Mouse (Mus musculus): ENCODE results near the gene Itgb7. TPM values are rescaled to one million over a fixed set of nuclear protein-coding genes. Genes with fewer than 3 reads are reported as not detected.

Gene Itgb7
- 0.95 and 1.3 TPM in 2 replicates for polyA plus RNA-seq (2014; fragmentation: Nextera tagmentation; extraction: Ambion mirVana)

- Histone ChIP-seq H3K4me2 (ENCODE audit: low read depth) (no peak within 1 kb of the TSS), H3K9ac (ENCODE audit: low read length) (no peak within 1 kb of the TSS), H3K4me1 (ENCODE audit: control insufficient read depth, insufficient read depth, low read length) (no peaks in the 10 kb centered on the region), H3K4me3 (ENCODE audit: low read depth, low read length) (no peak within 1 kb of the TSS), H3K36me3 (ENCODE audit: control insufficient read depth, insufficient read depth, low read length) (no peaks in the 10 kb centered on the region), H3K9me3 (ENCODE audit: control insufficient read depth, low read length) (no peaks in the 10 kb centered on the region), H3K27me3 (ENCODE audit: control insufficient read depth, insufficient read depth, low read length) (no peaks in the 10 kb centered on the region), H3K27ac (ENCODE audit: low read depth, low read length) (no peak within 1 kb of the TSS)
- DNase-seq (ENCODE audit: low spot score) (no peak), ATAC-seq (ENCODE audit: insufficient read depth, low FRiP score, low TSS enrichment) (no peak)
- 46% methylated on average over 6 of the region's 6 CpGs for WGBS
Observed at GRCm38 (mm10) chr15:102231748-102232147, at the start of gene Itgb7. TSS of gene Itgb7 (minus strand) at chr15:102231944.

DNA sequence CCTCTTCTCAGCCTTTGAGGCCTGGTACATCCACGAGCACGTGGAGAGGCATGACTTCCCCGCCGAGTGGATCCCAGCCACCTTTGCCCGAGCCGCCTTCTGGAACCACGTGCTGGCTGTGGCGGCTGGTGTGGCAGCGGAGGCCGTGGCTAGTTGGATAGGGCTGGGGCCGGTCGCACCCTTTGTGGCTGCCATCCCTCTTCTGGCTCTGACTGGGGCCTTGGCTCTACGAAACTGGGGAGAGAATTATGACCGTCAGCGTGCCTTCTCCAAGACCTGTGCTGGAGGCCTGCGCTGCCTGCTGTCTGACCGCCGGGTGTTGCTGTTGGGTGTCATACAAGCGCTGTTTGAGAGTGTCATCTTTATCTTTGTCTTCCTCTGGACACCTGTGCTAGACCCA lies 48.9 kb upstream of the Itgb7 start:
- no peak for DNase-seq (ENCODE audit: low spot score)
- H3K9me3 ChIP-seq (ENCODE audit: control insufficient read depth, low read length): no peaks in the 10 kb centered on the region
- no peak overlapping the region for H3K4me3 ChIP-seq (ENCODE audit: low read depth, low read length)
- no peaks in the 10 kb centered on the region for H3K27me3 ChIP-seq (ENCODE audit: control insufficient read depth, insufficient read depth, low read length)
- no peak overlapping the region for H3K27ac ChIP-seq (ENCODE audit: low read depth, low read length)
- 97% methylated on average over 19 of the region's 19 CpGs for WGBS
- peak overlapping the region; percentile 89; the same call in 1 of the 2 replicates for H3K4me2 ChIP-seq (ENCODE audit: low read depth)
- peaks cover 7% of the 10 kb centered on the region; the same call in 1 of the 2 replicates for H3K4me1 ChIP-seq (ENCODE audit: control insufficient read depth, insufficient read depth, low read length)
- no peak overlapping the region; the same call in 1 of the 2 replicates for H3K9ac ChIP-seq (ENCODE audit: low read length)
- peaks cover 2% of the 10 kb centered on the region; the same call in 1 of the 2 replicates for H3K36me3 ChIP-seq (ENCODE audit: control insufficient read depth, insufficient read depth, low read length)
- no peak for ATAC-seq (ENCODE audit: insufficient read depth, low FRiP score, low TSS enrichment)

DNA sequence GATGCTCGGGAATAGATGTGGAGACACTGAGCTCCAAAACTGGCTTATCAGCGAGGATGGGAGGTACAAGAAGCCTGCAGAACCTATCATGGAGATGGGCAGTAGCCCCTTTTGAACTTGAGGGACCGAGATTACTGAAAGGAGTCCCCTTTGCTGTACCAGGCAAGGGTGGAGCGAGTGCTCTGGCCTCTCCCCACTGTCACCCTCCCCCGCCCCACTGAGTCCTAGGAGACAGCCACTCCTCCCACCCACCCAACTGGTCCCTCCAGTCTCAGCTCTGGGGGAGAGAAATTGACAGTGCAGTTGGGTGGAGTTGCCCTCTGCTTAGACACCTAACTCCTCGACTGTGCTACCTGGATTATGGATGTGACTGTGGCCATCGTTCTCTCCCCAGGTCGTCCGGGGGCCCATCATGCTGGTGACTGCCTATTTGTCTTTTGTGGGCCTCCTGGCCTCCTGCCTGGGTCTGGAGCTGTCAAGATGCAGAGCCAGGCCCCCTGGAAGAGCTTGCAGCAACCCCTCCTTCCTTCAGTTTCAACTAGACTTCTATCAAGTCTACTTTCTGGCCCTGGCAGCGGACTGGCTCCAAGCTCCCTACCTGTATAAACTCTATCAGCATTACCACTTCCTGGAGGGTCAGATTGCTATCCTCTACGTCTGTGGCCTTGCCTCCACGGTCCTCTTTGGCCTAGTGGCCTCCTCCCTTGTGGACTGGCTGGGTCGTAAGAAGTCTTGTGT lies 48.2 kb upstream of the Itgb7 start:
- H3K4me2 ChIP-seq (ENCODE audit: low read depth): peak overlapping the region; percentile 89
- H3K4me3 ChIP-seq (ENCODE audit: low read depth, low read length): peak overlapping the region; percentile 67
- H3K27ac ChIP-seq (ENCODE audit: low read depth, low read length): peak overlapping the region; percentile 63; the same call in 1 of the 2 replicates
- H3K27me3 ChIP-seq (ENCODE audit: control insufficient read depth, insufficient read depth, low read length): no peaks in the 10 kb centered on the region
- no peak for DNase-seq (ENCODE audit: low spot score)
- no peaks in the 10 kb centered on the region for H3K9me3 ChIP-seq (ENCODE audit: control insufficient read depth, low read length)
- no peak; the same call in 1 of the 2 replicates for ATAC-seq (ENCODE audit: insufficient read depth, low FRiP score, low TSS enrichment)
- H3K4me1 ChIP-seq (ENCODE audit: control insufficient read depth, insufficient read depth, low read length): peaks cover 7% of the 10 kb centered on the region; the same call in 1 of the 2 replicates
- WGBS: 34% methylated on average over 13 of the region's 13 CpGs
- H3K36me3 ChIP-seq (ENCODE audit: control insufficient read depth, insufficient read depth, low read length): peaks cover 2% of the 10 kb centered on the region; the same call in 1 of the 2 replicates
- H3K9ac ChIP-seq (ENCODE audit: low read length): peak overlapping the region; percentile 66

DNA sequence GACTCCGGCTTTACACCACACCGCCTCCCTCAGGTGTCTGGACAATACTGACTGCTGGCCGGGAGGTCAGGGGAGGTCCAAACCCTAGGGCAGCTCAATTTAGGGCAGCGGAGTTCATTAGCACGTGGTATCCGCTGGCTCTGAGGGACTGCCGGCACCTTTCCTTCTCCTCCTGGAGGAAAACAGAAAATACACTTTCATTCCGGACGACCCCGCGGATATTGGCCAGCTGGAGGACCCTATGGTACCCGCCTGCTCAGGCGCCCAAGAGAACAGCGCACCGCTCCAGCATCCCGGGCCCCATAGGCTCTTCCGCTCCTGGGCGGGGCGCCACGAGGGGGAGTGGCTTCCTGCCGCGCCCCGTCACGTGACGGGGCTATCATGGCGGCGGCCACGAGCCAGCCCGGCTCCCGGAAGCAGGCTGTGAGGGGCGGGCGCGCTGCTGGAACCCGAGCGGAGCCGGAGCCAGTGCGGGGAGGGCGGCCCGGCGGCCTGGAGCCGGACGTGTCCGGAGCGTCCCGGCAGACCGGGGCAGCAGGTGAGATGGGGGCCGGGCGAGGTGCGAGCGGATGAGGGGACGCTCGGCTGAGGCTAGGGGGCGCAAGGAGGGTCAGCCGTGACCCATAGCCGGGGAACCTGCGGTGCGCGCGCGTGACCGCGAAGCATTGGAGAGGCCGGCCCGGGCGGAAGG lies 47.5 kb upstream of the Itgb7 start, which contains the start of gene Mfsd5:
Gene Mfsd5, plus strand, starts transcription at position 363 of the 691 bp plus-strand sequence.
- under 1% methylated on average over 65 of the region's 65 CpGs for WGBS
- DNase-seq (ENCODE audit: low spot score): peak; percentile 96

DNA sequence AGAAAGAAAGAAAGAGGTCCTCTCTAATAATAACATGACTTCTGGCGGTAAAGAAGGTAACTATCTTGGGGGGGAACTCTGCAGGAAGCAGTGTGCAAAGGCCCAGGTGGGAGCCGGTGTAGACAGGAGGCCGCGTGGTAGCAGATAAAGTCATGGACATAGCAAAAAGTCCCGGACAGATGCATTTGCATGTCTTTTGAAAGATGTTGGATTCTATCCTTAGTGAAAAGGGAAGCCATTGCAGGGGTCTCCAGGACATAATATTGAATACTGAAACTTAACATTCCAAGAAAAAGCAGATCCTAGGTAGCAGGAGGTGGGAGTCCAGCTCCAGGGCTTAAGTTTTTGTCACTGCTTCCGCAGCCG lies 47.0 kb upstream of the Itgb7 start:
- Histone ChIP-seq H3K27me3 (ENCODE audit: control insufficient read depth, insufficient read depth, low read length) (no peaks in the 10 kb centered on the region), H3K4me1 (ENCODE audit: control insufficient read depth, insufficient read depth, low read length) (peaks cover 7% of the 10 kb centered on the region; the same call in 1 of the 2 replicates), H3K9me3 (ENCODE audit: control insufficient read depth, low read length) (no peaks in the 10 kb centered on the region), H3K36me3 (ENCODE audit: control insufficient read depth, insufficient read depth, low read length) (peaks cover 2% of the 10 kb centered on the region; the same call in 1 of the 2 replicates), H3K4me2 (ENCODE audit: low read depth) (peak overlapping the region; percentile 72), H3K27ac (ENCODE audit: low read depth, low read length) (peak overlapping the region; percentile 63; the same call in 1 of the 2 replicates), H3K9ac (ENCODE audit: low read length) (peak overlapping the region; percentile 66), H3K4me3 (ENCODE audit: low read depth, low read length) (peak overlapping the region; percentile 67)
- 31% methylated on average over 7 of the region's 7 CpGs for WGBS
- no peak for DNase-seq (ENCODE audit: low spot score)
- ATAC-seq (ENCODE audit: insufficient read depth, low FRiP score, low TSS enrichment): 0 out of 2 replicates have a peak, but pooled peaks have one; percentile 9

More for the DNA sequence above, 47.5 kb upstream of the Itgb7 start, which contains the start of gene Mfsd5:
- Histone ChIP-seq H3K9ac (ENCODE audit: low read length) (peak within 1 kb of the TSS; percentile 66), H3K27ac (ENCODE audit: low read depth, low read length) (peak within 1 kb of the TSS; percentile 63), H3K4me1 (ENCODE audit: control insufficient read depth, insufficient read depth, low read length) (peaks cover 7% of the 10 kb centered on the region; the same call in 1 of the 2 replicates), H3K4me3 (ENCODE audit: low read depth, low read length) (peak within 1 kb of the TSS; percentile 67), H3K9me3 (ENCODE audit: control insufficient read depth, low read length) (no peaks in the 10 kb centered on the region), H3K27me3 (ENCODE audit: control insufficient read depth, insufficient read depth, low read length) (no peaks in the 10 kb centered on the region), H3K4me2 (ENCODE audit: low read depth) (peak within 1 kb of the TSS; percentile 89), H3K36me3 (ENCODE audit: control insufficient read depth, insufficient read depth, low read length) (peaks cover 2% of the 10 kb centered on the region; the same call in 1 of the 2 replicates)
- ATAC-seq (ENCODE audit: insufficient read depth, low FRiP score, low TSS enrichment): peak; percentile 97

DNA sequence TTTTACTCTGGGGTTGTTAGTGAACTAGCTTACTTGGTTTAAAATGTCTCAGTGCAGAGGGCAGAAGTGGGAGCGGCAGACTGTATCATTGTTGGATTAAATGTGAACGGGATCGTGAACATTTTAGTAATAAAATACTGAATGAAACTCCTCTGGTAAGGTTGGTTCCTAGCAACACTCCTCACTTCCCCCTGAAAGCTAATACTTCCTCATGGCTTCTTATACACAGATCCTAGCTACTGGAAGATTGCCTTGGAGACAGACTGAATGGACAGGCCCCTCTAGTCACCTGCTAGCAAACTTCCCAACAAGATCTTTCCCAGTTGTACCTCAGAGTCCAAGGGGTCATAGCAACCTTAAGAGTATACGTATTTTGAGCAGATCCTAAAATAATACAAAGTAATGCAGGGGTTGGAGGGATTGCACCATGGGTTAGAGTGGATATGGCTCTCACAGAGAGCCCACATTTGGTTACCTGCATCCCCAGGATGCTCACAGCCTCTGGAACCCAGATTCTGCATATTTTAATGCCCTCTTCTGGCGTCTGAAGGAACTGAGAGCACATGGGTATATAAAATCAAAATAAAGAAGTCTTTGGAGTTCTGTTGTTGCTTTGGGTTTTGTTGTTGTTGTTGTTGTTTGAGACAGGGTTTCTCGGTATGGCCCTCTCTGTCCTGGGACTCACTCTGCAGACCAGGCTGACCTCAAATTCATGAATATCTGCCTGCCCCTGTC lies 42.4 kb upstream of the Itgb7 start:
- WGBS: 71% methylated on average over 6 of the region's 6 CpGs
- Histone ChIP-seq H3K27ac (ENCODE audit: low read depth, low read length) (no peak overlapping the region), H3K4me3 (ENCODE audit: low read depth, low read length) (no peak overlapping the region), H3K27me3 (ENCODE audit: control insufficient read depth, insufficient read depth, low read length) (no peaks in the 10 kb centered on the region), H3K9me3 (ENCODE audit: control insufficient read depth, low read length) (no peaks in the 10 kb centered on the region), H3K9ac (ENCODE audit: low read length) (no peak overlapping the region), H3K4me1 (ENCODE audit: control insufficient read depth, insufficient read depth, low read length) (no peaks in the 10 kb centered on the region), H3K4me2 (ENCODE audit: low read depth) (no peak overlapping the region), H3K36me3 (ENCODE audit: control insufficient read depth, insufficient read depth, low read length) (no peaks in the 10 kb centered on the region)
- DNase-seq (ENCODE audit: low spot score) (no peak), ATAC-seq (ENCODE audit: insufficient read depth, low FRiP score, low TSS enrichment) (no peak)

DNA sequence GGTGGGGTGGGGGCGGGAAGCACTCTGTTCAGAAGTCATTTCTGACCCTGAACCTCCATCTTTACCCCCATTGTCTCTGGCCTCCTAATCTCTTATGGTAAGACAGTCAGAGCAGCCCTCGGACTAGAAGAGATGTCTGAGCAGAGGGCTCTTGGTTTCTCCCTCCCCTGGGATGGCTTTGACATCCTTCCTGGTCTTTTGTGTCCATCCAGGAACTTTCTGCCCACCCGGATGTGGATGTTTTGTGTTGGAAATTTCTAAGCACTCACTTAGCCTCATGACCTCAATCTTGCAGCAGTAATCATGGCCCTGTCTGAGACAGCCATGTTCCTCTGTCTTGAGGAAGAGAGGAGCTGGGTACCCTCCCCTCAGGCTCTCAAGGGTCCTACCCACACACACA lies 39.7 kb upstream of the Itgb7 start:
- no peak overlapping the region for H3K4me2 ChIP-seq (ENCODE audit: low read depth)
- H3K9ac ChIP-seq (ENCODE audit: low read length): no peak overlapping the region; the same call in 1 of the 2 replicates
- no peaks in the 10 kb centered on the region for H3K9me3 ChIP-seq (ENCODE audit: control insufficient read depth, low read length)
- DNase-seq (ENCODE audit: low spot score) (no peak), ATAC-seq (ENCODE audit: insufficient read depth, low FRiP score, low TSS enrichment) (no peak)
- H3K27ac ChIP-seq (ENCODE audit: low read depth, low read length): no peak overlapping the region
- no peaks in the 10 kb centered on the region for H3K4me1 ChIP-seq (ENCODE audit: control insufficient read depth, insufficient read depth, low read length)
- no peaks in the 10 kb centered on the region for H3K27me3 ChIP-seq (ENCODE audit: control insufficient read depth, insufficient read depth, low read length)
- H3K36me3 ChIP-seq (ENCODE audit: control insufficient read depth, insufficient read depth, low read length): no peaks in the 10 kb centered on the region
- no peak overlapping the region for H3K4me3 ChIP-seq (ENCODE audit: low read depth, low read length)
- 42% methylated on average over 3 of the region's 3 CpGs for WGBS

GRCm38 (mm10) chr15:102270274-102270960 lies 38.7 kb upstream of the Itgb7 start, which contains the start of gene Gm9918:
TSS of gene Gm9918 (plus strand) at chr15:102270563.
- no peaks in the 10 kb centered on the region for H3K9me3 ChIP-seq (ENCODE audit: control insufficient read depth, low read length)
- H3K4me1 ChIP-seq (ENCODE audit: control insufficient read depth, insufficient read depth, low read length): no peaks in the 10 kb centered on the region
- no peak within 1 kb of the TSS for H3K27ac ChIP-seq (ENCODE audit: low read depth, low read length)
- H3K36me3 ChIP-seq (ENCODE audit: control insufficient read depth, insufficient read depth, low read length): no peaks in the 10 kb centered on the region
- no peak for DNase-seq (ENCODE audit: low spot score)
- H3K27me3 ChIP-seq (ENCODE audit: control insufficient read depth, insufficient read depth, low read length): no peaks in the 10 kb centered on the region
- WGBS: 9% methylated on average over 20 of the region's 21 CpGs
- peak within 1 kb of the TSS; percentile 34 for H3K4me2 ChIP-seq (ENCODE audit: low read depth)
- H3K9ac ChIP-seq (ENCODE audit: low read length): peak within 1 kb of the TSS; percentile 22; the same call in 1 of the 2 replicates
- no peak for ATAC-seq (ENCODE audit: insufficient read depth, low FRiP score, low TSS enrichment)
- H3K4me3 ChIP-seq (ENCODE audit: low read depth, low read length): peak within 1 kb of the TSS; percentile 22; the same call in 1 of the 2 replicates

Measured in neural tube, embryonic 11.5 days (tissue).